Mouse (Mus musculus): ENCODE measurements around the gene Bach2. TPM values are rescaled to one million over a fixed set of nuclear protein-coding genes. Genes with fewer than 3 reads are reported as not detected.

Gene Bach2
- total and polyA plus RNA-seq, 2 experiments from 2014 or later: 11.7 to 15.9 TPM

DNA sequence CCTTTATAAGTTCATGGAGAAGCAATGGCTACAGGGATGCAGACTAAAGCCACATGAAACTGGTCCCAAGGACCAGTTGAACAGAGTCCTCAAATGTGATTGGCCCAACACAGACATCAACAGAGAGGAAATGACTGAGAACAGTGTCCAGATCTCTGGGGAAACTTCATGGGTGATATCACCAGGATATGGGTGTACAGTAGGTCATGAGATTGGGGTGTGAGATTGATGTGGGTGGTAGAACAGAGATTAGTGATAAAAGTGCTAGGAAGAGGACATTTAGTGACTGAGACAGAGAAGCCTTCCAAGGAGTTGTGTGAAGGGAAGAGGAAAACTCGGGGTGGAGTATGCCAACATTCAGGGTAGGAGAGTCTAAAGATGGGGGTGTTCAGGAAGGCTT is 29.4 kb downstream of the Bach2 start:
- Histone ChIP-seq H3K9ac (replicated peaks; ENCODE audit: low read length, poor library complexity, severe bottlenecking) (no peak overlapping the region), H3K4me2 (ENCODE audit: low read depth, low read length, poor library complexity, severe bottlenecking) (no peak overlapping the region), H3K27ac (ENCODE audit: low read depth, low read length) (no peak overlapping the region), H3K27me3 (ENCODE audit: insufficient read depth, low read length) (no peaks in the 10 kb centered on the region), H3K36me3 (ENCODE audit: insufficient read depth, low read length) (no peaks in the 10 kb centered on the region), H3K4me1 (ENCODE audit: insufficient read depth, low read length) (no peaks in the 10 kb centered on the region), H3K9me3 (ENCODE audit: low read length) (no peaks in the 10 kb centered on the region), H3K4me3 (ENCODE audit: low read depth, low read length) (no peak overlapping the region)
- DNase-seq (ENCODE audit: low spot score) (no peak), ATAC-seq (ENCODE audit: low FRiP score) (no peak)
- 95% methylated on average over 1 of the region's 1 CpGs for WGBS
- no peak for TF ChIP-seq CTCF (IDR thresholded peaks at IDR 0.05)

DNA sequence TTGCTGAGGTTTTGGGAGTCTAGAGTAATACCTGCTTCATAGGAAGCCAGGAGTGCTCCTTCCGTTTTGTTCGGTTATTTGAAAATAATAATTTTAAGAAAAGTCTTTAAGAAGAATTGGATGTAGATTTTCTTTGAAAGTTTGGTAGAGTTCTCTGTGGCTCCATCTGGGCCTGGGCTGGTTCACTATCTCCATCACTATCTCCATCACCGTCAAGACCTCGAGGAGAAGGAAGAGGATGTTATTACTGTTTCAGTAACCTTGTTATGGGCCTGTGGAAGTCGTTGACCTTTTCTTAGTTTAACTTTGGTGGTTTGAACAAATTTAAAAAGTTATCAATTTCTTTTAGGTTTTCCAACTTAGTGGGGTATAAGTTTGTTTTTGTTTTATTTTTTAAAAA is 33.8 kb downstream of the Bach2 start:
- H3K27ac ChIP-seq (ENCODE audit: low read depth, low read length): no peak overlapping the region
- H3K27me3 ChIP-seq (ENCODE audit: insufficient read depth, low read length): no peaks in the 10 kb centered on the region
- H3K4me2 ChIP-seq (ENCODE audit: low read depth, low read length, poor library complexity, severe bottlenecking): no peak overlapping the region
- no peak overlapping the region for H3K9ac ChIP-seq (replicated peaks; ENCODE audit: low read length, poor library complexity, severe bottlenecking)
- DNase-seq (ENCODE audit: low spot score): no peak
- ATAC-seq (ENCODE audit: low FRiP score): no peak
- H3K4me1 ChIP-seq (ENCODE audit: insufficient read depth, low read length): no peaks in the 10 kb centered on the region
- WGBS: 93% methylated on average over 5 of the region's 5 CpGs
- no peak overlapping the region for H3K4me3 ChIP-seq (ENCODE audit: low read depth, low read length)
- no peaks in the 10 kb centered on the region for H3K36me3 ChIP-seq (ENCODE audit: insufficient read depth, low read length)
- TF ChIP-seq CTCF (IDR thresholded peaks at IDR 0.05): no peak
- no peaks in the 10 kb centered on the region for H3K9me3 ChIP-seq (ENCODE audit: low read length)

DNA sequence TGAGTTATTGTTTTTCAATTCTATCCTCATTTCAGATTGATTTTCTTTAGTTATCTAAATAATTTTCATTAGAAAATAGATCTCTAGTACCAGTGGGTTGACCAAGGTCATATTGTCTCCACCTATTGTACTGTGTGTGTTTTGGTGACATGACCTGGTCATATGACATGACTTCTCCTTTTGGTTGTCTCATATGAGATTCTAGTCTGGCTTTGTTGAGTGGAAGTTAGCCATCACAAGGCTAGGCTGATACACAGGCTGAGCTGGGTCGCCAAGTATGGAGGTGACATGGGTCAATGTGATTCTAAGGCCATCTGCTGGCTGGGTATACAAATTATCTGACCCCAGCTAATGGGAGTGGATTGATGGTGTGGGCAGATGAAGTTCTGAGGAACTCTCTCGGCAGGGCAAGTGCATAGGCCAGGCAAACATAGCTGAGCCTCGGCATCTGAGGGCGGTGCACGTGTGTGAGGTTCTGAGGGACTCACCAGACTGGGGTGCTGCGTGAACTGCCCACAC is 36.2 kb downstream of the Bach2 start:
- Histone ChIP-seq H3K27me3 (ENCODE audit: insufficient read depth, low read length) (no peaks in the 10 kb centered on the region), H3K36me3 (ENCODE audit: insufficient read depth, low read length) (no peaks in the 10 kb centered on the region), H3K4me2 (ENCODE audit: low read depth, low read length, poor library complexity, severe bottlenecking) (no peak overlapping the region), H3K9ac (replicated peaks; ENCODE audit: low read length, poor library complexity, severe bottlenecking) (no peak overlapping the region), H3K4me1 (ENCODE audit: insufficient read depth, low read length) (no peaks in the 10 kb centered on the region), H3K27ac (ENCODE audit: low read depth, low read length) (no peak overlapping the region), H3K4me3 (ENCODE audit: low read depth, low read length) (no peak overlapping the region), H3K9me3 (ENCODE audit: low read length) (no peaks in the 10 kb centered on the region)
- WGBS: 93% methylated on average over 6 of the region's 6 CpGs
- ATAC-seq (ENCODE audit: low FRiP score) (no peak), DNase-seq (ENCODE audit: low spot score) (no peak)
- TF ChIP-seq CTCF (IDR thresholded peaks at IDR 0.05): no peak

DNA sequence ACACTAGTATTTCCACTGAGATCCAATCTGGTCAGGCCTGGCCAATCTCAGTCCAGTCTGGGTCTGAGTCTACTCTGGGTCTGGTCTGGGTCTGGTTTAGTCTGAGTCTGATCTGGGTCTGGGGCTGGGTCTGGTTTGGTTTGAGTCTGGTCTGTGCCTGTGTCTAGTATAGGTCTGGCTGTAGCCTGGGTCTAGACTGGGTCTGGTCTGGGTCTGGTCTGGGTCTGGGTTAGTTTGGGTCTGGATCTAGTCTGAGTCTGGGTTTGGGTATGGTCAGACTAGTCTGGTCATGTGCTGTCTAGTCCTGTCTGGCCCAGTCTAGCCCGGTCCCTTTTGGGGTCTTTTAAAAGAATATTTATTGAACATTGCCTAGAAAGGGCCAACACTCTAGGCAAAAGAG is 41.2 kb downstream of the Bach2 start:
- 88% methylated on average over 1 of the region's 1 CpGs for WGBS
- no peak; the same call in 1 of the 2 replicates for ATAC-seq (ENCODE audit: low FRiP score)
- H3K27me3 ChIP-seq (ENCODE audit: insufficient read depth, low read length): no peaks in the 10 kb centered on the region
- no peak overlapping the region for H3K27ac ChIP-seq (ENCODE audit: low read depth, low read length)
- H3K36me3 ChIP-seq (ENCODE audit: insufficient read depth, low read length): no peaks in the 10 kb centered on the region
- H3K4me2 ChIP-seq (ENCODE audit: low read depth, low read length, poor library complexity, severe bottlenecking): no peak overlapping the region
- H3K9ac ChIP-seq (replicated peaks; ENCODE audit: low read length, poor library complexity, severe bottlenecking): no peak overlapping the region
- H3K9me3 ChIP-seq (ENCODE audit: low read length): no peaks in the 10 kb centered on the region
- no peak for DNase-seq (ENCODE audit: low spot score)
- TF ChIP-seq CTCF (IDR thresholded peaks at IDR 0.05): no peak
- H3K4me3 ChIP-seq (ENCODE audit: low read depth, low read length): no peak overlapping the region
- no peaks in the 10 kb centered on the region for H3K4me1 ChIP-seq (ENCODE audit: insufficient read depth, low read length)

DNA sequence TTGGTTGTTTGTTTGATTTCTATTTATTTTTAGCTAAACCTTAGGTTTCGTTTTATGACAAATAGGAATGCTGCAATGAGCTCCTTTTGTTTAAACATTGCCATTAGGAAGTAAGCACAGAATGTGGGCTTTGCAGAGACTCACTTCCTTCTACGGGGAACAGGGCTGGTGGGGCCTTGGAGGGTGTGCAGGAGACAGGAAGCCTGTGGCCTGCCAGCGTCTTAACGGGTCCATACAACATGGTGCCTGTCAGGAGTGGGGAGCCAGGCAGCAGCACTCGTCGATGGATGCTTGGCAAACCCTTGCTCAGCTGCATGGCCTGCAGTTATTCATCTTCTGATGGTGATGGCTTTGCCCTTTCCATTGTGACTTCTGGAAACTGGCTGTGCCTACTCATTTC is 41.8 kb downstream of the Bach2 start:
- no peak overlapping the region for H3K9ac ChIP-seq (replicated peaks; ENCODE audit: low read length, poor library complexity, severe bottlenecking)
- no peak for DNase-seq (ENCODE audit: low spot score)

DNA sequence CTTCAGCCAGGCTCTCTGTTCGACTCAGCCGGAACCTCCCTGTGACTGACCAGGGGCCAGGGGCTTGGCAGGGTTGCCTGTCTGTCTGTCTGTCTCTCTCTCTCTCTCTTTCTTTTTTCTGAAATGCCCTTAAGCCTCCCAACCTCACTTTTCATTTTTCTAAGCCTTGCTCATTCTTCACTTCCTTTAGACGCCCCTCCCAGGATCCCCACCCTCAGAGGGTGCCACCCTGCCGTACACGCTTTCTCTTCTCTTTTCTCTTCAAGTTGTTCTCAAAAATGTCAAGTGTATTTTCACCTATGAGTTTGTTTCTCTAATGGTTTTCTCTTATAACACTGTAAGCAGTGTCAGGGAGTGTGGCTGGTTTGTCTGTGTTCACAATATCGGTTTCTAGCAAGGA is 42.7 kb downstream of the Bach2 start:
- no peaks in the 10 kb centered on the region for H3K4me1 ChIP-seq (ENCODE audit: insufficient read depth, low read length)
- H3K27me3 ChIP-seq (ENCODE audit: insufficient read depth, low read length): no peaks in the 10 kb centered on the region
- DNase-seq (ENCODE audit: low spot score): no peak
- no peaks in the 10 kb centered on the region for H3K36me3 ChIP-seq (ENCODE audit: insufficient read depth, low read length)
- H3K9ac ChIP-seq (replicated peaks; ENCODE audit: low read length, poor library complexity, severe bottlenecking): no peak overlapping the region
- H3K4me2 ChIP-seq (ENCODE audit: low read depth, low read length, poor library complexity, severe bottlenecking): no peak overlapping the region
- no peak for ATAC-seq (ENCODE audit: low FRiP score)
- no peak for TF ChIP-seq CTCF (IDR thresholded peaks at IDR 0.05)
- WGBS: 82% methylated on average over 6 of the region's 6 CpGs
- no peaks in the 10 kb centered on the region for H3K9me3 ChIP-seq (ENCODE audit: low read length)
- H3K4me3 ChIP-seq (ENCODE audit: low read depth, low read length): no peak overlapping the region
- H3K27ac ChIP-seq (ENCODE audit: low read depth, low read length): no peak overlapping the region

More for the DNA sequence above, 41.8 kb downstream of the Bach2 start:
- Histone ChIP-seq H3K36me3 (ENCODE audit: insufficient read depth, low read length) (no peaks in the 10 kb centered on the region), H3K4me3 (ENCODE audit: low read depth, low read length) (no peak overlapping the region), H3K9me3 (ENCODE audit: low read length) (no peaks in the 10 kb centered on the region), H3K27me3 (ENCODE audit: insufficient read depth, low read length) (no peaks in the 10 kb centered on the region), H3K4me2 (ENCODE audit: low read depth, low read length, poor library complexity, severe bottlenecking) (no peak overlapping the region), H3K27ac (ENCODE audit: low read depth, low read length) (no peak overlapping the region), H3K4me1 (ENCODE audit: insufficient read depth, low read length) (no peaks in the 10 kb centered on the region)
- TF ChIP-seq CTCF (IDR thresholded peaks at IDR 0.05): no peak
- WGBS: 69% methylated on average over 6 of the region's 6 CpGs
- ATAC-seq (ENCODE audit: low FRiP score): no peak

All from midbrain, postnatal 0 days (tissue).